Mouse (Mus musculus): ENCODE results near the gene Tcf23. TPM values are rescaled to one million over a fixed set of nuclear protein-coding genes. Genes with fewer than 3 reads are reported as not detected.
A peak's percentile ranks its signal among the peaks of the same experiment; 100 is the strongest.

Gene Tcf23
- total RNA-seq, 2 experiments from 2014 or later, result 0.09 to 0.28 TPM

- DNase-seq, result no peak
These were observed 18.0 kb upstream of the Tcf23 start for GRCm38 (mm10) chr5:30950451-30950850.

DNA sequence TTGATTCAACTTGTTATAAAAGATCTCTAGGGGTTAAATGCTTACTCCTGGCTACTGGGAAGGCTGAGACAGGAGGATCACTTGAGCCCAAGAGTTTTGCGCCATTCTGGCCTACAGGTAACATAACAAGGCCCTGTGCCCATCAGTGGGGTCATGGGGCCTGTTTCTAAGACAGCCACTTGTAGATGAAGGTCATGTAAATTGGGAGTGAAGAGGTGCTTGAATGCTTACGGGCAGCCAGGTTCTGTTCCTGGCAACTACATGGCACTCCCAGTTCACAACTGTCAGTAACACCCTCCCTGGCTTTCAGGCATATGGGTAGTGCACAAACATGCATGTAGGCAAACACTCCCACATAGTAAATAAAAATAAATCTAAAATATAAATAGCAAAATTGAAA, 17.5 kb upstream of the Tcf23 start:
- DNase-seq, result no peak

GRCm38 (mm10) chr5:30951706-30952105, 16.8 kb upstream of the Tcf23 start:
- no peak for DNase-seq

- no peak for DNase-seq
These were observed 15.9 kb upstream of the Tcf23 start for GRCm38 (mm10) chr5:30952551-30952950.

DNA sequence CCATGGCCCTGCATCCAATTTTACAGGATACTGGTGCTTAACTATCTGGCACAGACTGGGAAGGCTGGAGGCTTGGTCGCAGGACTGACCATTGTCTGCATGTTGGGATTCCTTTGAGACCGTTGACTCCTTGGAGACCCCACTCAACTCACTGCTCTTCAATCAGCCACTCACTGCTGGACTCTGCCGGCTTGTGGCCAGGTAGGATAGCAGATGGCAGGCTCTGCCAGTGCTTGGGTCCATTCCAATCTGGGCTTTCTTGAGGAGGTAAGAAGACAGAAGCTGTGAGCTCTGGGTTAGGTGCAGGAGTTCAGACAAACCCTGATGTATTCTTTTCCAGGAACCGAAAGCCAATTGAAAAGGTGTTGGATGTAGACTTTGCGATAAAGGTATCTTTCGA, 14.4 kb upstream of the Tcf23 start:
- DNase-seq, result no peak

- no peak for DNase-seq
These were observed 13.9 kb upstream of the Tcf23 start for GRCm38 (mm10) chr5:30954556-30954955.

DNA sequence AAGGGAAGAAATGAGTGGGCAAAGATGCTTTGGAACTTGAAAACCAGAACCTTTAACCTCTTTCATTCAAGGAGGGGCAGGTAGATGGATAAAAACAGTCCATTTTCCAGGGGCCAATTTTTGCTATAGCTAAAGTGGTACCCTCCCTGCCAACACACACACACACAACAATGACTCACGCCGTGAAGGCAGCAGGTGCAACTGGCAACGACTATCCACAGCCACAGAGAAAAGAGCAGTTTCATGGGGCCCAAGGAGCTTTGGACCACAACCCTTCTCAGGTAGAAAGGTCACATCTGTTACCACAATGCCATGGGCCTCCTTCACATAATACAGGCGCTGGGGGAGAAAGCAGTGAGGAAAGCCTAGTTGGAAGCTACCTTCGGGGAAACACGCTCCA, 12.7 kb upstream of the Tcf23 start:
- DNase-seq, result no peak

- DNase-seq, result no peak
These were observed 10.6 kb upstream of the Tcf23 start for GRCm38 (mm10) chr5:30957891-30958290.

DNA sequence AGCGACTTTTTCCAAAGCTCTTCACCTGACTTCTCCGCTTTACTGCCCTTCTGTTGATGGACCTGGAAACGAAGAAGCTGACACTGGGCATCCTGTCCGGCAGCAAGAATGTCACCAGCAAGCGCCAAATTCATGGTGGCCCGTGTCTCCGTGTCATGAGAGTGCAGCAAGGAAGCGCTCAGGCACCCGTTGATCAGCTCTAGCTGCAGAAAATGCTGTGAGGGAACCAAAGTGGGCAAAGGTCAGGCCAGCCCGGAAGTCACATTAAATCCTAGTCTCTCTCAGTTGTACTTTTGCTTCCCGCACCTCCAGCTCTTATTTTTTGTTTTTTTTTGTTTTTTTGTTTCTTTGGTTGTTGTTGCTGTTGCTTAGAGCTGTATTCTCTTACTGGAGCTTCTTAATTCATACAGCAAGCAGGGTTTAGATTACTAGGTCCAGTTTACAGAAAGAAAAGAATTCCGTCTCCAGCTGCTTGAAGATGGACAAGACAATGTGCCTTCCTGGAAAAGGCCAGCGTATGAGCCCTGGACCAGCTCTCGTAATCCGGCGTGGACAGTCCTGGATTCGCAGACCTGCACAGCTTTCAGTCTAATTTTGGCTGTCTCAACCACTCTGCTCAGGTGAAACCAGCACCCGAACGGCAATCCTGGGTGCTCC, 9.1 kb upstream of the Tcf23 start:
- DNase-seq, result no peak

- peak; percentile 99 for DNase-seq
These were observed 8.4 kb upstream of the Tcf23 start, which contains the start of gene Preb for GRCm38 (mm10) chr5:30959966-30960501. Gene Preb (minus strand): TSS chr5:30960361.

DNA sequence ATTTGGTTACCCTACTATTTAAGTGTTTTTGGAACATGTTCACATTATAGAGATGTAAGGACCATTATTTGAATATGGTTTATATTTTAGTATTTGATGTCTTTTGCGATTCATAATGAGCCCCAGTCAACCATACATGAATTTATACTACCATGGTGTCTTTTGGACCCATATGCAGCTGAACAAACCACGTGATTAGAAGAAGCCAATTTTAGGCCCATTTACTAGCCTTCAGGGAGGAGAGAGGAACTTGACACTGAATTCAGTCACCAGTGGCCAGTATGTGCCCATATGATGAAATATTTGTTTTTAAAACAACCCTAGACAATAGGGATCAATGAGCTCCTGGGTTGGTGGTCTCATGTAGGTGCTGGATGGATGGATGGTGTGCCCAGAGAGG, 7.6 kb upstream of the Tcf23 start:
- DNase-seq, result no peak

- DNase-seq, result no peak
These were observed 6.6 kb upstream of the Tcf23 start for GRCm38 (mm10) chr5:30961545-30962505.

DNA sequence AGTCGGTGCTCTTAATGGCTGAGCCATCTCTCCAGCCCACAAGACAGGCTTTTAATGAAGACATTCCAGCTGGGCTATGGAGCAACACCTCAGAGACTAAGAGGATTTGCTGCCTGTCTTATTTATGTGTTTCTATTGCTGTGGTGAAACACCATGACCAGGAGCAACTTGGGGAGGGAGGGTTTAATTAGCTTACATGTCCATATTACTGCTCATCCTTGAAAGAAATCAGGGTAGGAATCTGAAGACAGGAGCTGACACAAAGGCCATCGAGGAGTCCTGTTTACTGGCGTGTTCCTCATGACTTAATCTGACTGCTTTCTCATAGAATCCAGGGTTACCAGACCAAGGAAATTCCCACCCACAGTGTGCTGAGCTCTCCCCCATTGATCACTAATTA, 4.5 kb upstream of the Tcf23 start:
- no peak for DNase-seq

DNA sequence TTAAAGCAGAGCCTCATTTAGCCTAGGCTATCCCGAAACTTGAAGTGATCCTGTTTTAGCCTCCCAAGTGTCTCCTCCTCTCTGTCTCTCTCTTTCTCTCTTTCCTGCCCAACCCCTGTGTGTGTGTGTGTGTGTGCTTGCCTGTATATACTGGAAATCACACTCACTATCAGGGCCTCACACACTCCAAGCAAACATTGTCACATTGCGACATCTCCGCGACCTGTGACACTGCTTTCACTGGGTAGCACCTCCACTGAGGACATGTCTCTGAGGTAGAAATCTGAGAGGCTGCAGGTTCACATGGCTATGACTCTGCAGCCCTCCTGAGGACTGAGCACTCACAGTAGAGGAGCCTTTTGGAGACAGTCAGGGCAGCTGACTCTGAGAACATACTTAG, 2.3 kb upstream of the Tcf23 start:
- DNase-seq, result no peak

GRCm38 (mm10) chr5:30969440-30969839, 978 bp downstream of the Tcf23 start:
- no peak for DNase-seq

- peak; percentile 54 for DNase-seq
These were observed 6.6 kb downstream of the Tcf23 start for GRCm38 (mm10) chr5:30974870-30975656.

- no peak for DNase-seq
These were observed 13.9 kb downstream of the Tcf23 start for GRCm38 (mm10) chr5:30982357-30982756.

DNA sequence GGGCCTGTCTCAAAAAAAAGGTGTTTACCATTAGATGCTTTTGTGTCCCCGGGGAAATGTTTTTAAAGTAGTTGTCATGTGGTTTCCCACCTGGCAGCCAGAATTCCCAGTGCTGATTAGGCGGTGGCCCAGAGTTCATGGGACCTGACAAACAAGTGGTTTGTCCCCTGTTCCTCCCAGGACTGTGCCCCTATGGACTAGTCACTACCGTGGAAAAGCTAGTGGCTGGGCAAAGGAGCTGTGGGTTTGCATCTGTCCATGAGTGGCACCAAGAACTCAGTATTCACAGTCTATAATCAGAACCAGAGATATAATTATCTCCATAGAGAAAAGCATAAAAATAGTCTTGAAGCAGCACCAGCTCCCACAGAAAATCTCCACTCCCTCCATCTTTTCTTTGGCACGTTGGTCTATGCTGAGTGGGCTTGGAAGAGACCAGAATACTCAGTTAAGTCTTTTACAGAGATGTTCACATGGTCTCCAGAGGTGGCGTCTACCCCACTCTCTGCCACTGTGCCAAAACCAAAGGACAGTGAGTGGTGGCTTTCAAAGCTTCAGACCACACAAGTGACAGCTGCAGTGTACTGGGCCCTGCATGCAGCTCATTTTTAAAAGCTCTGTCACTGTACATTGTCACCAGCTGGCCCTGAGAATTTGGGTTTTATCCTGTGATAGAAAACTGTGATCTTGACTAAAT, 24.7 kb downstream of the Tcf23 start:
- no peak for DNase-seq

GRCm38 (mm10) chr5:30994074-30994473, 25.6 kb downstream of the Tcf23 start:
- DNase-seq, result no peak

DNA sequence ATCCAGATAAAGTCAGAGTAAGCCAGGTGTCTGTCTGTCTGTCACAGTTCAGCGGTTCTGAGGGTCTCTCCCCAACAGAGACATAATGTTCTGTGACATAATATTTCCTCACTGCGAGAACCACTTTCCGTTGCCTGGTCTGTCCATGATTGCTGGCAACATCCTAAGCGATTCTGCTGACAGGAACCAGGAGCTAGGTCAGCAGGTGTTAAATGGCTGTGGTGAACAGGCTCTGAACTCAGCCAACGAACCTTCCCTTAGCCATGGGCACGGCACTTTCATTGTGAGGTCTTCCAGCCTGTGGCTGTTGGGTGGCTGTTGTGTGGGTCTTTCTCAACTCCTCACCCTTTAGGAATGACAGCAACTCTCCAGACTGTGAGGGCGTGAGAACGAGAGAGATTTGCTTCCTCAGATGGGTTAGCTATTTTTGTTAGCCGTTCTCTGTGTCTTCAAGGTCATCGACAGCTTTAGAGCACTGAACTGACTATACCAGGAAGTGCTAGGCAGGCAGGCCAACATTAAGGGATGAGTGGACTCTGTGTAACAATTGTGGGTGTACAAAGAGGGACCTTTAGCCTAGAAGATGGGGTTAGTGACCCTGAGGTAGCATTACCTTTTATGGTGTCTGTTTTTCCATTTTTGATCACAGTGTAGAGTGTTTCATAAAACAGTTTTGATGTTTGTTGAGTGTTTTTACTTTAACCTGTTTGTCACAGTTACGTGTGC, 26.6 kb downstream of the Tcf23 start:
- no peak for DNase-seq

DNA sequence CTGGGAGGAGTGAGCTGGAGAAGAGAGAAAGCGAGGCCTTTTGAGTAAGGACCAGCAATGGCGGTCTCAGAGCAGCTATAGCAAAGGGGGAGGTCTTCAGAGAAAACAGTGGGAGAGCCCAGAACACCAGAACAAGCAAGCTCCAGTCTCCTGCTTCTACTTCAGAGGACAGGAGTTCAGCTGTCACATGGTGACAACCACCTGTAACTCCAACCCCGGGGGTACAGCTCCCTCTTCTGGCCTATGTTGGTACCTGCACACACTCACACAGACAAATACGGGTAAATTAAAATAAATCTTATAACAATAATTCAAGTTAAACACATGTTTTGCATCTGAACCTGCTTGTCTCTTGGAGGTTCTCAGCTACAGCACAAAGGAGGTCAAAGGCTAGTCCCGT, 29.8 kb downstream of the Tcf23 start:
- DNase-seq, result peak; percentile 24
